Mouse (Mus musculus): ENCODE measurements at regions not wholly inside any gene's neighbourhood (a gene's known extent, or its start where the extent isn't known, plus 50 kb on each side); places are given as distances from the start of the nearest gene placed in this dataset.

DNA sequence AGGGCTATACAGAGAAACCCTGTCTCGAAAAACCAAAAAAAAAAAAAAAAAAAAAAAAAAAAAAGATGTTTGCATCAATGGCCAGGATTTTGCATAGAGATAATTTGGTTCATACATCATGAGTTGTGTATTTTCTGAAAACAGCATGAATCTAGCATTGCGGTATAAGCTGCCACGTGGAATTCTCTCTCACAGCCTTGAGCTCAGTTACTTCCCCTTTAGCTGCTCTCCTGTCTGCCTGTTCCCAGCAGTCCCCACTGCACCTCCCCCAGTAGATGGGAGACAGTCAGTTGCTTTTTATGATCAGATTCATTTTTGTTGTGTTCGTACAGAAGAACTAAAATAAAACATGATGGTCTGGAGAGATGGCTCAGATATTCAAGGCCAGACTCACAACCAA, 170.7 kb downstream of the Gja1 start:
- TF ChIP-seq CTCF (IDR thresholded peaks at IDR 0.05; ENCODE audit: borderline replicate concordance, insufficient read depth, low read depth, low read length) (no peak), POLR2A (IDR thresholded peaks at IDR 0.05; ENCODE audit: borderline replicate concordance, insufficient read depth, low read length) (no peak)

Data from cerebellum, adult 2 months (tissue).